Mouse (Mus musculus): ENCODE measurements around the gene Spata45.

GRCm38 (mm10) chr1:191045264-191045663 is 8.8 kb downstream of the Spata45 start:
- TF ChIP-seq CTCF (IDR thresholded peaks at IDR 0.05; ENCODE audit: low read depth) (no peak), EP300 (IDR thresholded peaks at IDR 0.05; ENCODE audit: low read depth) (no peak)

Data from heart, postnatal 0 days (tissue).